Mouse (Mus musculus): ENCODE measurements around the gene Pxk. TPM values are rescaled to one million over a fixed set of nuclear protein-coding genes. Genes with fewer than 3 reads are reported as not detected.

Pxk gene
- polyA plus RNA-seq, 1 experiment from 2014 or later, result 37.4 TPM

- Histone ChIP-seq H3K4me1 (no peaks in the 10 kb centered on the region), H3K27ac (no peak overlapping the region), H3K27me3 (no peaks in the 10 kb centered on the region), H3K36me3 (no peaks in the 10 kb centered on the region), H3K9me3 (no peaks in the 10 kb centered on the region), H3K4me3 (no peak overlapping the region), H3K9ac (no peak overlapping the region), H3K4me2 (no peak overlapping the region)
- WGBS, result 63% methylated on average over 3 of the region's 3 CpGs
- ATAC-seq (ENCODE audit: borderline replicate concordance, extremely low read depth, low FRiP score, low TSS enrichment), result no peak
Observed at GRCm38 (mm10) chr14:8183330-8183729, 85.3 kb downstream of the Pxk start.

- 80% methylated on average over 6 of the region's 6 CpGs for WGBS
- H3K27me3 ChIP-seq, result no peaks in the 10 kb centered on the region
Observed at GRCm38 (mm10) chr14:8186278-8187045, 88.5 kb downstream of the Pxk start.

DNA sequence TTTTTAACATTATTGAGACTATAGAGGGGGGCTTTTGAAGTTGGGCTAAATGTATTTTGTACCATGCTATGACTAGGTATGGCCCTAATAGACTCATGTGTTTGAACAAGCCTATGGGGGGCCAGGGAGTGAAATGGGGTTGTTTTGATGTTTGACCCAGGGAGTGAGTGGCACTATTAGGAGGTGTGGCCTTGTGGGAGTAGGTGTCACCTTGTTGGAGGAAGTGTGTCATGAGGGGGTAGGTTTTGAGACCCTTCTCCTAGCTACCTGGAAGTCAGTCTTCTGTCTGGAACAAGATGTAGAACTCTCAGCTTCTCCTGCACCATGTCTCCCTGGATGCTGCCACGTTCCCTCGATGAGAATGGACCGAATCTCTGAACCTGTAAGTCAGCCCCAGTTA, 92.5 kb downstream of the Pxk start:
- Histone ChIP-seq H3K27ac (no peak overlapping the region), H3K36me3 (no peaks in the 10 kb centered on the region), H3K27me3 (no peaks in the 10 kb centered on the region), H3K4me3 (no peak overlapping the region), H3K4me2 (no peak overlapping the region), H3K9me3 (no peaks in the 10 kb centered on the region), H3K9ac (no peak overlapping the region), H3K4me1 (no peaks in the 10 kb centered on the region)
- no peak for ATAC-seq (ENCODE audit: borderline replicate concordance, extremely low read depth, low FRiP score, low TSS enrichment)
- 90% methylated on average over 3 of the region's 3 CpGs for WGBS

More at GRCm38 (mm10) chr14:8186278-8187045, 88.5 kb downstream of the Pxk start:
- no peaks in the 10 kb centered on the region for H3K4me1 ChIP-seq
- H3K36me3 ChIP-seq, result no peaks in the 10 kb centered on the region
- no peak overlapping the region for H3K4me2 ChIP-seq
- no peak overlapping the region for H3K9ac ChIP-seq
- H3K27ac ChIP-seq, result no peak overlapping the region
- H3K4me3 ChIP-seq, result no peak overlapping the region
- ATAC-seq (ENCODE audit: borderline replicate concordance, extremely low read depth, low FRiP score, low TSS enrichment), result no peak
- no peaks in the 10 kb centered on the region for H3K9me3 ChIP-seq

DNA sequence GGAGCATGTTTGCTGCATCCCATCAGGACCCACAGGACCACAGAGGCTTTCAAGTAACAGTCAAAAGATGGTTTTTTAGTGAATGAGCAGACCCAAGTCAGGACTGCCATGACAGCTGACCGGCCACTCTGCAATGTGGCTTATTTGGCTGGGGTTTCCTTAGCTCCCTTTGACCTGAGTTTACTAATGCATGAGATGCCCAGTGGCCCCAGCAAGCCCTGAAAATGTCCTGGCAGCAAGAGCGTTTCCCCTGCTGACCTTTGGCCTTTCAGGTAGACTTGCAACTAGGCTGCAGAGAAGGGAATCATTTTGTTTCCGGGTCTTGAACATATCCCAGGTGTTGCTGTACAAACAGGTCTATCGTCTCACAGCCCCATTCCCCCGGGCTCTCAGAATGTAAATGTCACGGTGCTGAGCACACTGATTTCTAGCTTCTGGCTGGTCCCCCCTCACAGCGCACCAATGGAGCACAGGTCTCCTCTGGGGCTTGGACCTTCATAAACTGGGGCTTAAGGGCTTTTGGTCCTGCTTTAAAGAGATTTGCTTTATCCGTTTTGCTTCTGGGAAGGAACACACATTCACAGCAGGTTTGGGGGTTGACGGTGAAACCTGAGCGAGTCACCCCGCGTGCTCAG, 93.4 kb downstream of the Pxk start:
- Histone ChIP-seq H3K9ac (no peak overlapping the region), H3K27ac (no peak overlapping the region), H3K27me3 (no peaks in the 10 kb centered on the region), H3K4me2 (no peak overlapping the region), H3K4me1 (no peaks in the 10 kb centered on the region), H3K36me3 (no peaks in the 10 kb centered on the region), H3K9me3 (no peaks in the 10 kb centered on the region), H3K4me3 (no peak overlapping the region)
- ATAC-seq (ENCODE audit: borderline replicate concordance, extremely low read depth, low FRiP score, low TSS enrichment), result no peak
- WGBS, result 56% methylated on average over 12 of the region's 12 CpGs

- H3K36me3 ChIP-seq, result no peaks in the 10 kb centered on the region
Observed at GRCm38 (mm10) chr14:8192727-8193126, 94.7 kb downstream of the Pxk start.

GRCm38 (mm10) chr14:8200769-8201168, 102.8 kb downstream of the Pxk start:
- H3K27me3 ChIP-seq, result no peaks in the 10 kb centered on the region
- H3K4me2 ChIP-seq, result no peak overlapping the region
- WGBS, result 59% methylated on average over 5 of the region's 5 CpGs
- no peaks in the 10 kb centered on the region for H3K9me3 ChIP-seq
- ATAC-seq (ENCODE audit: borderline replicate concordance, extremely low read depth, low FRiP score, low TSS enrichment), result no peak
- no peaks in the 10 kb centered on the region for H3K36me3 ChIP-seq
- no peak overlapping the region for H3K4me3 ChIP-seq
- no peaks in the 10 kb centered on the region for H3K4me1 ChIP-seq
- H3K9ac ChIP-seq, result no peak overlapping the region
- H3K27ac ChIP-seq, result no peak overlapping the region

More at GRCm38 (mm10) chr14:8192727-8193126, 94.7 kb downstream of the Pxk start:
- no peak overlapping the region for H3K9ac ChIP-seq
- H3K4me3 ChIP-seq, result no peak overlapping the region
- no peaks in the 10 kb centered on the region for H3K9me3 ChIP-seq
- no peaks in the 10 kb centered on the region for H3K4me1 ChIP-seq
- H3K27me3 ChIP-seq, result no peaks in the 10 kb centered on the region
- WGBS, result 81% methylated on average over 6 of the region's 6 CpGs
- no peak overlapping the region for H3K27ac ChIP-seq
- ATAC-seq (ENCODE audit: borderline replicate concordance, extremely low read depth, low FRiP score, low TSS enrichment), result no peak
- H3K4me2 ChIP-seq, result no peak overlapping the region

GRCm38 (mm10) chr14:8201715-8202114, 103.7 kb downstream of the Pxk start:
- WGBS, result 84% methylated on average over 3 of the region's 3 CpGs

DNA sequence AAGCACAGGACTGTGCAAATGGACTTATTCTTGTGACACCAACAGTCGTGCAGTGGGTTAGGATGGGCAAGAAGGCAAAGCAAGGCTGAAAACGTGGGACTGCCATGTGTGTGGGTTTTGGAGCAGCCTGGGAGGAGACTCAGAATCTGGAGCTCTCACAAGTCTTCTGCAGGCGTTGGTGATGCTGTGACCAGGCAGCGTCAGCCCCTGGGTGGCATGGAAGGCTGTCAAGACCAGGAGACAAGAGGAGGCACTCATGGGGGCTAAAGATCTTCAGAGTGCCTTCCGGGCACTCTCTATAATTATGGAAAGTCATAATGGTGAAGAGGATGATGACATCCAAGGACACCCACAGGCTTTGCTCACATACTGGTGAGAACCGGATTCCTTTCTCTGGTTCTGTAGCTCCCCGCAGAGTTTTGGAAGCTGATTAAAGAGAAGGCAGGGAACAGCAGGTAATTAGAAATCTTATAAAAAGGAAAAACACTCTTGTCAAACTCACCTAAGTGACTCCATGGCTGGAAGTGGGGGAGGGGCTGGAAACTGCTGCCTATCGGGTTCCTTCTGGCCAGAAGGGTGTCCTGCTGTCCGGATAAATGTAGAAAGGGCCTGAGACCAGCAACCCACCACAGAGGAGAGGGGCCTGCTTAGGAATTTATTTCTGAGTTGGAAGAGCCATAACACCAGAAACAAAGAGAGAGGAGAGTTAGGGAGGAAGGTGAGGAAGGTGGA, 108.3 kb downstream of the Pxk start:
- no peaks in the 10 kb centered on the region for H3K4me1 ChIP-seq
- no peaks in the 10 kb centered on the region for H3K9me3 ChIP-seq
- H3K4me3 ChIP-seq, result no peak overlapping the region
- no peak overlapping the region for H3K4me2 ChIP-seq
- no peak overlapping the region for H3K9ac ChIP-seq
- H3K27ac ChIP-seq, result no peak overlapping the region
- 48% methylated on average over 9 of the region's 9 CpGs for WGBS
- no peaks in the 10 kb centered on the region for H3K36me3 ChIP-seq
- no peaks in the 10 kb centered on the region for H3K27me3 ChIP-seq
- no peak for ATAC-seq (ENCODE audit: borderline replicate concordance, extremely low read depth, low FRiP score, low TSS enrichment)

More at GRCm38 (mm10) chr14:8201715-8202114, 103.7 kb downstream of the Pxk start:
- H3K9me3 ChIP-seq, result no peaks in the 10 kb centered on the region
- no peak for ATAC-seq (ENCODE audit: borderline replicate concordance, extremely low read depth, low FRiP score, low TSS enrichment)
- H3K27ac ChIP-seq, result no peak overlapping the region
- H3K27me3 ChIP-seq, result no peaks in the 10 kb centered on the region
- no peaks in the 10 kb centered on the region for H3K4me1 ChIP-seq
- H3K9ac ChIP-seq, result no peak overlapping the region
- H3K36me3 ChIP-seq, result no peaks in the 10 kb centered on the region
- H3K4me2 ChIP-seq, result no peak overlapping the region
- H3K4me3 ChIP-seq, result no peak overlapping the region

DNA sequence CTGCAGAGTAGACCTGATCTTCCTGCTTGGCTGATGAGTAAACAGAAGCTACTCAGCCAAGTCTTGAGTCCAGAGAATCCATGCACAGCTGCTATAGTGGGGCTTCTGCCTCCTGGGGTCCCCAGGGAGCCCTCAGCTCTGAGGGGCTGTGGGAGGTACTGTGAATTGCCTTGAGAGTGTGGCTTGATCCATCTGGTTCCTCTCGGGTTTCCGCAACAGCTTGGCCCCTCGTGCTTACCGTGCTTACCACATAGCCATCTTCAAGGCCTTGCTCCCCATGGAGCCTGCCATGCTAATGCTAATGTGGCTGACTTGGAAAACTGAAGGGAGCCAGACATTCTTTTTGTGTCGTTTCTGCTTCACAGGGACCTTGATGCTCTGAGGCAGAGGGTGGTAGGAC, 109.1 kb downstream of the Pxk start:
- ATAC-seq (ENCODE audit: borderline replicate concordance, extremely low read depth, low FRiP score, low TSS enrichment), result no peak
- H3K27ac ChIP-seq, result no peak overlapping the region
- 41% methylated on average over 5 of the region's 5 CpGs for WGBS
- no peaks in the 10 kb centered on the region for H3K36me3 ChIP-seq
- no peak overlapping the region for H3K9ac ChIP-seq
- H3K4me1 ChIP-seq, result no peaks in the 10 kb centered on the region
- H3K9me3 ChIP-seq, result no peaks in the 10 kb centered on the region
- no peaks in the 10 kb centered on the region for H3K27me3 ChIP-seq
- H3K4me2 ChIP-seq, result no peak overlapping the region
- no peak overlapping the region for H3K4me3 ChIP-seq

GRCm38 (mm10) chr14:8207543-8207942, 109.5 kb downstream of the Pxk start:
- H3K27ac ChIP-seq, result no peak overlapping the region
- no peaks in the 10 kb centered on the region for H3K9me3 ChIP-seq
- no peaks in the 10 kb centered on the region for H3K27me3 ChIP-seq
- H3K4me3 ChIP-seq, result no peak overlapping the region
- H3K4me1 ChIP-seq, result no peaks in the 10 kb centered on the region
- no peaks in the 10 kb centered on the region for H3K36me3 ChIP-seq
- no peak overlapping the region for H3K4me2 ChIP-seq
- WGBS, result 84% methylated on average over 5 of the region's 5 CpGs
- H3K9ac ChIP-seq, result no peak overlapping the region
- ATAC-seq (ENCODE audit: borderline replicate concordance, extremely low read depth, low FRiP score, low TSS enrichment), result no peak

DNA sequence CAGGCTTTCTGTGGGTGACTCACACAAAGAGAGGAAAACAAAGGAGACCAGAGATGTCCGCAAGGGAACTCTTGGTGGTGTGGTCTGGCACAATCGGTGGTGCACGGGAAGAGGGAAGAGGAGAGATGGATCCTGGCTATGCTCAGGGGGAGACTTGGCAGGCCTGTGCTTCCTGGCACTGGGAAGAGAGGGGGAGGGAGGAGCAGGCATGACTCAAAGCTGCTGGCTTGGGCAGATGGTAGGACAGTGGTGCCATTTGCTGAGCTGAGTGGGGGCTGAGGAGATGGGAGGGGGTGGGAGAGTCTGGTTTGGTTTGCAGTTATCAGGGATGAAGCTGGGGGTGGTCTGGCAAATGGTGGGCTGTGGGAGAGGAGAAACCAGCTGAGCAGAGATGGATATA, 110.9 kb downstream of the Pxk start:
- 72% methylated on average over 3 of the region's 3 CpGs for WGBS
- no peak for ATAC-seq (ENCODE audit: borderline replicate concordance, extremely low read depth, low FRiP score, low TSS enrichment)

GRCm38 (mm10) chr14:8209896-8210295, 111.9 kb downstream of the Pxk start:
- no peak for ATAC-seq (ENCODE audit: borderline replicate concordance, extremely low read depth, low FRiP score, low TSS enrichment)
- H3K27me3 ChIP-seq, result no peaks in the 10 kb centered on the region

More for the DNA sequence above, 110.9 kb downstream of the Pxk start:
- H3K9ac ChIP-seq, result no peak overlapping the region
- H3K36me3 ChIP-seq, result no peaks in the 10 kb centered on the region
- no peaks in the 10 kb centered on the region for H3K4me1 ChIP-seq
- H3K27ac ChIP-seq, result no peak overlapping the region
- no peak overlapping the region for H3K4me2 ChIP-seq
- no peak overlapping the region for H3K4me3 ChIP-seq
- H3K9me3 ChIP-seq, result no peaks in the 10 kb centered on the region
- no peaks in the 10 kb centered on the region for H3K27me3 ChIP-seq

More at GRCm38 (mm10) chr14:8209896-8210295, 111.9 kb downstream of the Pxk start:
- no peak overlapping the region for H3K27ac ChIP-seq
- no peaks in the 10 kb centered on the region for H3K36me3 ChIP-seq
- H3K4me2 ChIP-seq, result no peak overlapping the region
- H3K4me1 ChIP-seq, result peaks cover 5% of the 10 kb centered on the region
- no peak overlapping the region for H3K9ac ChIP-seq
- no peaks in the 10 kb centered on the region for H3K9me3 ChIP-seq
- WGBS, result 92% methylated on average over 2 of the region's 2 CpGs
- H3K4me3 ChIP-seq, result no peak overlapping the region
